Mouse (Mus musculus): ENCODE data around the gene Ppm1k. TPM values are rescaled to one million over a fixed set of nuclear protein-coding genes. Genes with fewer than 3 reads are reported as not detected.
"Not testable (repeated sequence)": the region's sequence is repeated elsewhere in the genome, so short reads cannot be mapped to it uniquely, and the experiment has no call there.

The Ppm1k gene
- 10 to 100 TPM; 66.5 to 72.4 TPM for total RNA-seq (2021)

DNA sequence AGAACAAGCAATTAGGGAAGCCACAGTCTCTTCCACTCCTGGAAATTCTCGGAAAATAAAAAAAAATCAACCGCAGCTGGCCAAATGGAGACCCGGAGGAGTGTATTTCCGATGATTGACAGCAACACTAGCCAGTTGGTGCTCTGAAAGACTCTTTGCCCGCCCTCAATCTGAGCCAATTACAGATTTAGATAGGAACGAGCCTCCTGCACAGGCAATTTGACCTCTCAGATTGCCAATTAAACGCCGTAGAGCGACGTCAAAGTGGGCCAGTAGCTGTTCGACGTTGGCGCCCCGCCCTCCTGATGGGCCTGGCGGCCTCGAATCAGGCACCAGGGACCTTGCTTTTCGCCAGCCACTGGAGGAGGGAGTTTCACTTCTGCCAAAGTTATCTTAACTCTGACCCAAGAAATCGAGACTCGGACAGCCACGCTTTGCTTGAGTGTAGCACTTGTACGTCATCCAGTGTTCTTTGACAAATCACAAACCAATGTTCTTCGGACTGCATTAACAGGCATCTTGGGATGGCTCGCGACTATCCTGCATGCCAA is at the start of gene Ppm1k:
Gene Ppm1k (minus strand): TSS at position 83 of the 551 bp plus-strand sequence.
- intact Hi-C loops (cut with DNase I), result loop anchor here (2.0 kb wide), 1 partner anchor 167 kb away; the partner anchor contains the start of gene Lancl2
- DNase-seq (ENCODE audit: low spot score in 2 of 2), result peak; percentile 99 to 100

DNA sequence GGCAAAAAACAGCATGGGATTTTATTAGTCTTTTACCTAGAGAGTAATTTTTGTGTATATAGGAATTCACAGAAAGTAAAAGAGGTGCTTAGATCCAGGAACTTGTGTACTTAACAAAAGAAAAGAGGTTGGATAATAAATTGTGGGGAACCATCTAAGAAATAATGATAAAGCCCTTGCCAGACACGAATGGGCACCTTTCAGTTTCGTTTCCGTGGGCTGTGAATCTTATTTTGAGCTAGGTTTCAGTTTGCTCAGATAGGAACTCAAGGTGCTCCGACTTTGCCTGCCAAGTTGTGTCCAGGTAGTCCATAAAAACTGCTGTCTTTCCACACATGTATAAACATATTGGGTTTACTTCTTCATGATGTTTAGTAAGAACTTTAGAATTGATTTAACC is 47.1 kb upstream of the Ppm1k start:
- intact Hi-C loops (cut with DNase I), result no loop called here
- no peak for DNase-seq (ENCODE audit: low spot score in 2 of 2)

DNA sequence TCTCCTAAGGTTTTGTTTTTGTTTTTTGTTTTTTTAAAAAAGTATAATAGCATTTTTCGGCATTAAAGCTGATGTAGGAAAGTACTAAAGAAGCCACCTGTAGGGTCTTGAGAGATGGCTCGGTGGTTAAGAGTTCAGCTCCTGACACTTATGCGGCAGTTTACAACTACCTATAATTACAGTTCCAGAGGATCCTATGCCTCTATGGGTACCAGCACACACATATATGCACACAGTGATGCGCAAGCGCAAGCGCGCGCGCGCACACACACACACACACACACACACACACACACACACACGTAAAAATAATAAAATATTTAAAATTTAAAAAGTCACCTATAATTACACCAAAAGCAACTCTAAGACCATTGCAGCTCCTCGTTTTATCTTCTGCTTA is 46.3 kb upstream of the Ppm1k start:
- DNase-seq (ENCODE audit: low spot score in 2 of 2), result no peak
- intact Hi-C loops (cut with DNase I), result no loop called here

DNA sequence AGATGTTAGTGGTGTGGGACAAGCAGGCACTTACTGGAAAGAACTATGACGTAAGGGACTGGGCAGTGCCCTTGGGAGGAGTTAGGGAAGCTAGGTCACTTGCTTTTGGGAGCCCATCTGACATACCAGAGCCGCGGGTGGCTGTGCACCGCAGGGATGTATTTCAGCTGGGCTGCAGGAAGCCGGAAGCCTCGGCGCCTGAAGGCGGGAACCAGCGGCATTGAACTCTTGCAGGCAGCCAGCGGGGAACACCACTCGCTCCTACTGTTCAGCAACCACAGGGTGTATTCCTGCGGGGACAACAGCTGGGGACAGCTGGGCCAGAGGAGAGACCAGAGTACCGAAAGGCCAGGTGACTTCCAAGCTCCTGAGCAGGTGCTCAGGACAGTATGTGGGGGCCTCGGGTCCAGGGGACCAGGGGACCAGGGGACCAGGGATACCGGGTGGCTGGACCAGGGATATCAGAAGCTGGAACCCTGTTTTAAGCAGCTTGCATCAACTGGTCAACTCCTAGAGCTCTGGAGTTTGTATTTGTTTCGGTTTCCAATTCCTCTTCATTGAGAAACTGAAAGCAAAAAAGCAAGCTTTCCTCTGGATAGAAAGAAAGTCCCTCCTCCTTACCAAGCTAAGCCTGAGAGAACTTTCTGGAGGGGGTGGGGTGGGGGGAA is 45.7 kb upstream of the Ppm1k start, which contains the start of gene Herc6:
Gene Herc6 (plus strand): TSS at position 120 of the 668 bp plus-strand sequence.
- intact Hi-C loops (cut with DNase I), result no loop called here
- DNase-seq (ENCODE audit: low spot score in 2 of 2), result peak; percentile 48 to 71

DNA sequence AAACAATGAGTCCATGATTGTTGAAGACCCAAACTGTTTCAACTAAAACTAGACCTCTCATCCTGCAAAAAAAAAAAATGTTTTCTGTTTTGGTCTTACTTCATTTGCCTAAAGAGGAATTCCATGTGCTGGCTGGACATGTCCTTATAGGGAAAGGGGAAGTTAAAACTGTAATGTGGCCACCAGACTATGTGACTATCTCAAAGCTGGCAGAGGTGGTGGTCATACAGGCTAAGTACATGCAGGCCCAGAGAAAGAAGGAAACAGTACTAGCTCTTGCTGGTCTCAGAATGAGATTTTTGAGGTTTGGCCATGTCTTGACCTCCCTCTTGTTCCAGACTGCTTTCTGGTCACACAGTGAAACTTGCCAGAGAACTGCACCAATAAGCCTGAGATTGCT is 36.3 kb upstream of the Ppm1k start:
- intact Hi-C loops (cut with DNase I), result loop anchor here (2.0 to 5.0 kb wide), 2 partner anchors 139 to 763 kb away; no protein-coding TSS in a partner anchor
- DNase-seq (ENCODE audit: low spot score in 2 of 2), result no peak

DNA sequence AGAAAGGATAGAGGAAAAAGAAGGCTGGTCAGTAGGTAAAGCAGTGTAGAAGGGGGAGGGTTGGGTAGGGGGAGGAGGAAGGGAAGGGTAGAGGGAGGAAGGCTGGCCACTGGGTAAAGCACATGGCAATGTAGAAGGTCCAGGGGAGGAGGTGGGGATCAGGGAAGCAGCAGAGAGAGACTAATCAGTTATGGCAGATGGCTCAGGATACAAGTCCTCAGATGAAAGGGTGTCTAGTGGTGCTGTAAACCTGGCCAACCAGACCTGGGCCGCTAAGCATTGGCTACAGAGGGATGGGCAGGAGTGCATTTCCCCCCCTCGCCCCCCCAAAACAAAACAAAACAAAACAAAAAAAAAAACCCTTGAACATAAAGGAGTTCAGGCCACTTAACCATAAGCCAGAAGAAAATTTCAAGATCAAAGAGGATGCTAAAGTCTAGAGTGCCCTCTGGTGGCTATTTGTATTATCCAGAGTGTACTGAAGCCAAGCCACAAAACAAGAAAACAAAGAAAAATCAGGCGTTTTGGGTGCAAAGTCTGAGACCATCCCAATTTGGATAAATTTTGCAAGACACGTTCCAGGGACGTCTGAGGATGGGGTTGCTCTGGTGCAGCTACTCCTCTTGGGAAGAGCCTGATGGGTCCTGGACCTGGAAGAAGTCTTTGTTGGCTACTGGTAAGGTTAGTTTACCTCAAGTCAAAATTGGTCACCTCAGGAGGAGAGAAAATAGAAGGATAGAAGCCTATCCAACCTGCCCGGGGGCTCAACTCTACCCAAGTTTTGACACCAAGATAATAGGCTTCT is 35.1 kb upstream of the Ppm1k start:
- peak; percentile 54 to 75 for DNase-seq (ENCODE audit: low spot score in 2 of 2)
- intact Hi-C loops (cut with DNase I), result loop anchor here (2.0 to 5.0 kb wide), 2 partner anchors 138 to 762 kb away; no protein-coding TSS in a partner anchor

DNA sequence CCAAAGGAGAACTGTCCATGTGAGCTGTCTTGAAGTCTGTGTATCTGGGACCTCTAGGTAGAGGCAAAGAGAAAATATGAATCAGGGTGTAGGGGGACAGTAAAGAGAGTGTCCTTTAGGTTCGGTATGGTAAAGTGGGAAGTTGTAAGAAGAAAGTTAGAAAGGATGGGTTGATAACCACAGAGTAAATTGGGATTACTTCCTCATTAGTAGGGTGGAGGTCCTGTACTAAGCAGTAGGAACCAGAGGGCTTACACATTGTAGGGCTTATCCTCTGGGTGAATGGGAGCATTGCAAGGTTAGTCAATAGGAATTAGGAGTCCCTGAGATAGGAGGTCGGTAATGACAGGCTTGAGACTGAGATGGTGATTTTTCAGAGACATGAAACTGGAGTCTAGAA is 32.4 kb upstream of the Ppm1k start:
- DNase-seq (ENCODE audit: low spot score in 2 of 2), result no peak
- intact Hi-C loops (cut with DNase I), result no loop called here

DNA sequence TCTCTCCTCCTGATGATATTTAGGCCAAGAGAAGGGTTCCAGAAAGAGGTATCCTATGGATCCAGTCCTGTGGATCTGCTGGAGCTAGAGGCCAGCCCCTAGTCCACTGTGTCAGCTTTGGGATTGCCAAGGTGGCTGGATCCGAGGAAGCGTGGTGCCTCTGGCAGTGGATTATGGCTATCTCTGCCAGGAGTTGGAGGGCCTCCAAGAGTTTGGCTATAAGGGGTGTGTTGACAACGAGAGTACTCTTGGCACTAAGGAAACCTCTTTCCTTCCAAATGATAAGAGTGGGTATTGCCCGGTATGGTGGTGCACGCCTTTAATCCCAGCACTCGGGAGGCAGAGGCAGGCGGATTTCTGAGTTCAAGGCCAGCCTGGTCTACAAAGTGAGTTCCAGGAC is 30.2 kb upstream of the Ppm1k start:
- no peak for DNase-seq (ENCODE audit: low spot score in 2 of 2)
- intact Hi-C loops (cut with DNase I), result no loop called here

DNA sequence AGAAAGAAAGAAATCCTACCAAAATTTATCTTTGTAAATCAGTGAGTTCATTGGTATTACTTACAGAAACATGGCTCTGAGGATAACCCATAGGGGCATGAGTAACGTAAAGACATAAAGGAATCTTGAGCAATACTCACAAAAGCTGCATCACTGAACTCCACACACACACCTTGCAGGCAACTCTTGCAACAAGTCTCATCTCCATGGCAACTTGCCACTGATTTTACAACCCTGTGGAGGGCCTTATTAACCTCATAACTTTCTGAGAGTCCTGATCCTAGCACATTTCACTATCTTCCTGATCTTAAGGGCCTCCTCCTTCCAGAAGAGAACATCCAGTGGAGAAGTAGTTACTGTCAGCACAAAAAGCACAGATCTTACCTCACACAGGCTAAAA is 28.2 kb upstream of the Ppm1k start:
- intact Hi-C loops (cut with DNase I), result no loop called here
- no peak for DNase-seq (ENCODE audit: low spot score in 2 of 2)

DNA sequence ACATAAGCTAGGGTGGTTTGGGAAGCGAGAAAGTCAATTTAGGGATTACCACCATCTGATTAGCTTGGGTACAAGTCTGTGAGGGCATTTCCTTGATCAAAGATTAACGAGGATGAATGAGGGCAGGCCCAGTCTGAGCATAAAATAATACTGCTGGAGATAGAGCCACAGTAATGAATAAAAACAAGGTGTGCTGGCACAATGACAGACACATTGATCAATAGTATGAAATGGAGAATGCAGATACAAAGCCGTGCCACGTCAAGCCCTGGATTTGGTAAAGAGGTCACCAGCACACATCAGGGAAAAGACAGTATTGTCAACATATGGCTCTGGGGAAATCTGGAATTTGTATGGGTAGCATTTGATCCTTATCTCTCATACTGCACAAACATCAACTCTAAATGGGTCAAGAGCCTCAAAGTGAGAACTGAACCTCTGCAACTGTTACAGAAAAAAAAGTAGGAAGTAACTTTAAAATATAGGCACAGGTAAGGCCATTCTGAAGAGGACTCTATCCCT is 22.6 kb upstream of the Ppm1k start:
- DNase-seq (ENCODE audit: low spot score in 2 of 2), result no peak
- intact Hi-C loops (cut with DNase I), result no loop called here

DNA sequence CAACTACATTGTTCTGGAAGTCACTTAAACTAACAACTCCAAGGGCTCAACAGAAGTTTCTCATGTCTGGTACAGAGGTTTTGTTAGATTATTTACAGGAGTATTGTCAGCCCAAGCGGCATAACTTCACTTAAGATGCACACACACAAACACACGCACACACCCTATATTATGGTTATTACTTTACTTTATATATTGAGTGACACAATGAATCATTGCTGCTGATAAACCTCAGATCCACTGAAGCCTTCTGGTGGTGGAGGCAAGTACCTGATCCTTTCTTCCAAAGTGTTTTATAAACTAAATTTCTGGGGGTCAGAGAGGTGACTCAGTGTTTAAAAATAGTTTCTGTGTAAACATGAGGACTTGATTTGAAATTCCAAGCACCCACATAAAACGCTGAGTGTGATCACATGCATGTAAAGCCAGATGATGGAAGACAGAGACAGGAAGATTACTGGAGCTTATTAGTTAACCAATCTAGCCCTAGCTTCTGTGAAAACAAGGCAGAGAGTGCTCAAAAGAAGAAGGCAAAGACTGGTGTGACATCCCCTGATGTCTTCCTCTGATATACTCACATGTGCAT is 16.0 kb upstream of the Ppm1k start:
- intact Hi-C loops (cut with DNase I), result no loop called here
- no peak for DNase-seq (ENCODE audit: low spot score in 2 of 2)

DNA sequence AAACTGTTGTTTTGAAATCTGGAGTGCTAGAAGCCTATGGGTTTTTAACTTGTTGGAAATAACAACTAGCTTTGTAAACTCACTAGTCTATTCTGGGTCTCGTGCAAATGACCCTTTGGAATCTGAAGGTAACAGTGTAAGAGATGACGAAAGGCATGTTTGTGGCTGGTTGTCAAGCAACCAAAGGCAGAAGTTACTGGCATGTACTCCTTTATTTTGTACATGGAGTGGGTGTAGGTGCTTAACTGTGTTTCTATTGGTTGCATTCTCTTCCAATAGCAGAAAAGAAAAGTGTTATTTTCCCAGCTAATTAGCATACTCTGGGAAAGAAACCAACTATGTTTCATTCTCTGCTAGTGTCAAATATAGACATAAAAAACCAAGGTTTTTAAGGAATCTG is 9.6 kb upstream of the Ppm1k start:
- peak in 1 of 2 experiments; percentile 22 for DNase-seq (ENCODE audit: low spot score in 2 of 2)
- intact Hi-C loops (cut with DNase I), result no loop called here

DNA sequence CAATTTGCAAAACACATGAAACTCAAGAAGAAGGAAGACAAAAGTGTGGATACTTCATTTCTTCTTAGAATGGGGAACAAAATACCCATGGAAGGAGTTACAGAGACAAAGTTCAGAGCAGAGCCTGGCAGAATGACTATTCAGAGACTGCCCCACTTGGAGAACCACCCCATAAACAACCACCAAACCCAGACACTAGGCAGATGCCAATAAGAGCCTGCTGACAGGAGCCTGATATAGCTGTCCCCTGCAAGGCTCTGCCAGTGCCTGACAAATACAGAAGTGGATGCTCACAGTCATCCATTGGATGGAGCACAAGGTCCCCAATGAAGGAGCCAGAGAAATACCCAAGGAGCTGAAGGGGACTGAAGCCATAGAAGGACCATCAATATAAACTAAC is 8.3 kb upstream of the Ppm1k start:
- DNase-seq (ENCODE audit: low spot score in 2 of 2); intact Hi-C loops (cut with DNase I): not testable (repeated sequence)

DNA sequence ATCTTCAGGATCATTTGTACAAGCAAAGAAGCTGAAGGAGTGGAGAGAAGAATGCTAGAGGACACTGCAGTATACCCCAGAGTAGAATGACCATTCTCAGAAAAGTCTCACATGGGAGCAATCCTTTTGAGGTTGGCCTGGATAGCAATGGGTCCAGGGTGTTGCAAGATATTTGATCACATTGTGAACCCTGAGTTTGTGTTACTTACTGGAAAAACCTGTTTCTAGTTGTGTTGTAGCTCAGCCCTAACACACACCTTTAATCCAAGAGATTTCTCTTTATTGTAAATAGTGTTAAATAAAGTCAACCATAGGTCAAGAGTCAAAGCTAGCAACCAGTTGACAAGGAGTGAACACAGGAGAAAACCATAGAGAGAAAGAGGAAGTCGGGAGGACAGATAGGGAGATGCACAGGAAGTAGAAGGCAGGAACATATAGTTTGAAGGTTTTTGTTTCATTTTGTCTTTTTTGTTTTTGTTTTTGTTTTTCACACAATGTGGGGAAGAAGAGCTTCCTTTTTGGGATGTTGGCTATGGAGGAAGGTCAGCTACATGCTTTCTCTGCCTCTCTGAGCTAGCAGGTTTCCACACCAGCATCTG is 6.6 kb upstream of the Ppm1k start:
- intact Hi-C loops (cut with DNase I), result no loop called here
- DNase-seq (ENCODE audit: low spot score in 2 of 2), result no peak

DNA sequence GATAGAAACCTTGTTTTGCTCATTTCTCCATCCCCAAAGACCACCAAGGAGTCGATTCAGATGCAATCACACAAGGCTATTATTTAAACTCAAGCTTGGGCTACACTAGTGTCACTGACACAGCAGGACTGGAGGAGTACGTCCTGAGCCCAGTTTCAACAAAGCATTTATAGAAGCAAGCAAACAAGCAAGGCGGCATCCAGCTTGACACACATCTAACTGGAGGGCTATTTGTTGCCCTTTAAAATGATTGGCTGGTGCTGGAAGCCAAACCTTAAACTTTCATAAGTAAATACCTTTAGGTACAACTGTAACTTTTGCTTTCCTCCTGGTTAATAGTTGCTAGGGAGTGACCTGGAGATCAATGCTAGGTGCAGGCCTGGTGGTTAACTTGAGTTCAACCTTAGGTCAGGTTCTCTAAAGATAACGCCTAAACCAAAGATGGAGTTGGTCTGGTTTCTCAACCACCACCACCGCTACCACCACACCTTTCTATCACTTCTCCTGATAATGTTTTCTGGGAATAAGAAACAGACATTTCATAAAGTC is 5.8 kb upstream of the Ppm1k start:
- no peak for DNase-seq (ENCODE audit: low spot score in 2 of 2)
- intact Hi-C loops (cut with DNase I), result no loop called here

DNA sequence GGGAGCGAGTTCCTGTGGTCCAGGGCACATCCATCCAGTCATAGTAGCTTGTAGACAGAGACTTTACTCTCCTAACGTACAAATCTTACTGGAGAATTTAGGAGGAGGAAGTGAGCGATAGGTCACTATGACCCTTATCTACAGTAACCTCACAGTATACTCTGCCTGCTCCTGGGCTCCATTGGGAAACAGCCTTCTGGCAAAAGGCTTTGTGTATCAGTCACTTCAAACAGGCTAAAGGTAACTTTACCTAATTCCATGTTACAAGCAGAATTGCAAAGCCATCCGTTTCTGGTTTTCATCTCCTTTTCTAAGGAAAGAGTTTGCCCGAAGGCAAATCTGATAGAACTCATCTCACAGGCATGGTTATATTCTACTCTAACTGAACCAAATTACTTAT is 2.6 kb upstream of the Ppm1k start:
- DNase-seq (ENCODE audit: low spot score in 2 of 2), result no peak
- intact Hi-C loops (cut with DNase I), result no loop called here

DNA sequence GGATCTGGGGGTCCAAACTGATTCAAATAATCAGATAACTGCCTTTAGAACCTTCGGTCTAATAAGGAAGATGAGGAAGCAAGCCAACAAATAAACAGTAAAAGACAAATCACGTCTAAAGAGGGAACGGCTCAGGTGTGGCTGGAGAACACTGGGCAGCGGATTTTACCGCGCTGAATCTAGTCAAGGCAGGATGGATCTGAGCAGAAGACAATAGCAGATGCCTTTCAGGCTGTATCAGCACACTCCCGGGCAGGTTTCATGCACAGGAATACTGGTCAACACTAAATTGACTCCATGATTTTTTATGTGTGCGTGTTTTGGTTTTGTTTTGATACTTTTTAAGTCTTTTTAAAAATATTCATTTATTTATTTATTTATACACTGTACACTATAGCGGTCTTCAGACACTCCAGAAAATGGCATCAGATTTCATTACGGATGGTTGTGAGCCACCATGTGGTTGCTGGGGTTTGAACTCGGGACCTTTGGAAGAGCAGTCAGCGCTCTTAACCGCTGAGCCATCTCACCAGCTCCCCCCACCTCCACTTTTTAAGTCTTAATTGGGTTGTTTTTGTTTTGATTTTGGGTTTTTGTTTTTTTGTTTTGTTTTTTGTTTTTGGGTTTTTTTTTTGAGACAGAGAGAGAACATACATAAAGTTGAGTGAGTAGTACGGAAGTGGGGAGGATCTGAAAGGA is 852 bp upstream of the Ppm1k start:
- DNase-seq (ENCODE audit: low spot score in 2 of 2), result no peak

DNA sequence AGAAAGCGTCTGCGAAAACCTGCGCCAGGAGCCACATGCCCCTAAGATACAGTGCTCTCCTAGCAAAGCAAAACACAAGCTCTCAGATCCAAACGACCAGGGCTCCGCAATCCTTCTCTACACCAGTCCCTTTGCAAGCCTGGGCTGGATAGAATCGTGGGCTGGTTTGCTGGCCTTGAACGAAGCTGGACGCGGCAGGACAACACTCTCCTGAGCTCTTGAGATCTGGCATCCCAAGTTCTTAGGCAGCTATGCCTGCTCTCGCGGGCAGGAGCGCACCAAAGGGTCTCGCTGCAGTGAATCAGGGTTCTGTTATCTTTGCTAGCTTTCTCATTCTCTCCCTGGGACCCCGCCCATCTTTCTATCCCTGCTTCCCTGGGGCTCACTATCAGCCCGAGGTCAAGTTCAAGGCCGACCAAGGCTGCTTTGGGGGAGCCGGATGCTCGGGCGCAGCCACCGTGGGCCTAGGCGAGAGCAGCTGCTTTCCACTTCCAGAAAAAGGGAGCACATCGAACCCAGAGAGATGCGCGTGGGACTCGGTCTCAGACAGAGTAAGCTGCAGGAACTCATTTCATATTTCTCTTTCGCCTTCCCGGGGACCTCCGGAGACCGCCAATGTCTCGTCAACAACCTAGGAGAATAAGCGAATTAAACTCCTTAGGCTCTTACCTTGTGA is 519 bp downstream of the Ppm1k start:
- intact Hi-C loops (cut with DNase I), result loop anchor here (2.0 to 5.0 kb wide), 2 partner anchors 168 to 612 kb away; partner anchors contain the start of genes Lancl2, Nt5c3 and Vmn1r4

More for the DNA sequence above, 852 bp upstream of the Ppm1k start:
- intact Hi-C loops (cut with DNase I), result loop anchor here (2.0 kb wide), 1 partner anchor 167 kb away; the partner anchor contains the start of gene Lancl2

More for the DNA sequence above, 519 bp downstream of the Ppm1k start:
- peak; percentile 51 to 59 for DNase-seq (ENCODE audit: low spot score in 2 of 2)
